Mouse (Mus musculus): ENCODE results near the gene Rtn4r. TPM values are rescaled to one million over a fixed set of nuclear protein-coding genes. Genes with fewer than 3 reads are reported as not detected.

Rtn4r gene
- total and polyA plus RNA-seq, 3 experiments: not detected

- H3K36me3 ChIP-seq (replicated peaks in 1 of 2; ENCODE audit: control insufficient read depth in 1 of 2, insufficient read depth in 1 of 2, low read length in 1 of 2): no peaks in the 10 kb centered on the region
- H3K79me2 ChIP-seq (replicated peaks; ENCODE audit: control insufficient read depth, extremely low read depth, insufficient read depth, poor library complexity, severe bottlenecking): no peaks in the 10 kb centered on the region
- H3K4me2 ChIP-seq (ENCODE audit: insufficient read depth, low read depth, poor library complexity, severe bottlenecking): no peak overlapping the region
- dilution Hi-C loops (cut with MboI; ENCODE audit: extremely low pct_ligation_motif_present, extremely low pct_unique_long_range_greater_than_20kb, low sequenced_read_pairs): no loop called here
- in situ Hi-C loops (cut with MboI; ENCODE audit: low pct_ligation_motif_present, low pct_unique_long_range_greater_than_20kb, low sequenced_read_pairs): no loop called here
- no peak overlapping the region for H3K4me3 ChIP-seq (replicated peaks in 1 of 3; ENCODE audit: low read depth in 2 of 3, low read length in 2 of 3, poor library complexity in 1 of 3)
- no peak overlapping the region for H3K9ac ChIP-seq (ENCODE audit: insufficient read depth, low read depth)
- no peak for TF ChIP-seq POLR2A (IDR thresholded peaks at IDR 0.05; ENCODE audit: low read depth, low read length)
- TF ChIP-seq MXI1 (IDR thresholded peaks at IDR 0.05; ENCODE audit: low read depth, low read length): no peak
- peak; percentile 36; the same call in 1 of the 2 replicates for TF ChIP-seq ZC3H11A (IDR thresholded peaks at IDR 0.05; ENCODE audit: low read depth, low read length)
- TF ChIP-seq CTCF (conservative IDR thresholded peaks at IDR 0.05 in 1 of 2, IDR thresholded peaks at IDR 0.05 in 1 of 2; ENCODE audit: low read depth in 2 of 2, low read length in 2 of 2): peak; percentile 41 to 94
- no peak for TF ChIP-seq MYC (IDR thresholded peaks at IDR 0.05; ENCODE audit: low read depth, low read length)
- peak; percentile 85 for TF ChIP-seq SMC3 (IDR thresholded peaks at IDR 0.05; ENCODE audit: low read depth, low read length)
- TF ChIP-seq RAD21 (IDR thresholded peaks at IDR 0.05; ENCODE audit: low read depth, low read length): peak; percentile 94
- TF ChIP-seq UBTF (IDR thresholded peaks at IDR 0.05; ENCODE audit: low read depth, low read length): no peak
- H3K4me1 ChIP-seq (ENCODE audit: control insufficient read depth in 1 of 2, insufficient read depth in 2 of 2): no peaks in the 10 kb centered on the region
- DNase-seq (ENCODE audit: extremely low read depth): peak; percentile 47
- H3K27ac ChIP-seq (ENCODE audit: insufficient read depth, low read depth): no peak overlapping the region
- H3K9me3 ChIP-seq (replicated peaks; ENCODE audit: low read length): peaks cover 31% of the 10 kb centered on the region
- H3K27me3 ChIP-seq (replicated peaks): peaks cover 80% of the 10 kb centered on the region
Measured at GRCm38 (mm10) chr16:18108221-18108966, 19.0 kb upstream of the Rtn4r start.

- Histone ChIP-seq H3K36me3 (replicated peaks in 1 of 2; ENCODE audit: control insufficient read depth in 1 of 2, insufficient read depth in 1 of 2, low read length in 1 of 2) (no peaks in the 10 kb centered on the region), H3K9me3 (replicated peaks; ENCODE audit: low read length) (peaks cover 31% of the 10 kb centered on the region)
- in situ Hi-C loops (cut with MboI; ENCODE audit: low pct_ligation_motif_present, low pct_unique_long_range_greater_than_20kb, low sequenced_read_pairs): no loop called here
Measured at GRCm38 (mm10) chr16:18111042-18111441, 16.4 kb upstream of the Rtn4r start.

GRCm38 (mm10) chr16:18116467-18116866, 11.0 kb upstream of the Rtn4r start:
- H3K9me3 ChIP-seq (replicated peaks; ENCODE audit: low read length): peaks cover 7% of the 10 kb centered on the region
- H3K4me3 ChIP-seq (replicated peaks in 1 of 3; ENCODE audit: low read depth in 2 of 3, low read length in 2 of 3, poor library complexity in 1 of 3): no peak overlapping the region
- H3K79me2 ChIP-seq (replicated peaks; ENCODE audit: control insufficient read depth, extremely low read depth, insufficient read depth, poor library complexity, severe bottlenecking): no peaks in the 10 kb centered on the region
- H3K27me3 ChIP-seq (replicated peaks): peaks cover 83% of the 10 kb centered on the region
- no peak overlapping the region for H3K27ac ChIP-seq (ENCODE audit: insufficient read depth, low read depth)
- dilution Hi-C loops (cut with MboI; ENCODE audit: extremely low pct_ligation_motif_present, extremely low pct_unique_long_range_greater_than_20kb, low sequenced_read_pairs) (no loop called here), in situ Hi-C loops (cut with MboI; ENCODE audit: low pct_ligation_motif_present, low pct_unique_long_range_greater_than_20kb, low sequenced_read_pairs) (no loop called here)
- no peaks in the 10 kb centered on the region; a peak in 1 of 4 replicates for H3K4me1 ChIP-seq (ENCODE audit: control insufficient read depth in 1 of 2, insufficient read depth in 2 of 2)
- no peak overlapping the region for H3K9ac ChIP-seq (ENCODE audit: insufficient read depth, low read depth)
- no peaks in the 10 kb centered on the region for H3K36me3 ChIP-seq (replicated peaks in 1 of 2; ENCODE audit: control insufficient read depth in 1 of 2, insufficient read depth in 1 of 2, low read length in 1 of 2)
- no peak overlapping the region for H3K4me2 ChIP-seq (ENCODE audit: insufficient read depth, low read depth, poor library complexity, severe bottlenecking)
- no peak for DNase-seq (ENCODE audit: extremely low read depth)
- no peak for TF ChIP-seq HCFC1 (IDR thresholded peaks at IDR 0.05; ENCODE audit: low read depth, low read length)
- TF ChIP-seq EP300 (IDR thresholded peaks at IDR 0.05; ENCODE audit: low read length): no peak
- TF ChIP-seq USF2 (conservative IDR thresholded peaks at IDR 0.05; ENCODE audit: low read depth, low read length): no peak
- no peak for TF ChIP-seq SMC3 (IDR thresholded peaks at IDR 0.05; ENCODE audit: low read depth, low read length)
- TF ChIP-seq ETS1 (conservative IDR thresholded peaks at IDR 0.05; ENCODE audit: low read depth, low read length): no peak
- TF ChIP-seq GABPA (IDR thresholded peaks at IDR 0.05; ENCODE audit: insufficient replicate concordance, low read depth, low read length): no peak
- no peak for TF ChIP-seq NRF1 (IDR thresholded peaks at IDR 0.05; ENCODE audit: low read depth, low read length)
- TF ChIP-seq JUN (IDR thresholded peaks at IDR 0.05; ENCODE audit: insufficient read depth, low read depth, low read length): no peak

More at GRCm38 (mm10) chr16:18111042-18111441, 16.4 kb upstream of the Rtn4r start:
- Histone ChIP-seq H3K4me2 (ENCODE audit: insufficient read depth, low read depth, poor library complexity, severe bottlenecking) (no peak overlapping the region), H3K27me3 (replicated peaks) (peaks cover 80% of the 10 kb centered on the region), H3K4me3 (replicated peaks in 1 of 3; ENCODE audit: low read depth in 2 of 3, low read length in 2 of 3, poor library complexity in 1 of 3) (no peak overlapping the region), H3K27ac (ENCODE audit: insufficient read depth, low read depth) (no peak overlapping the region), H3K79me2 (replicated peaks; ENCODE audit: control insufficient read depth, extremely low read depth, insufficient read depth, poor library complexity, severe bottlenecking) (no peaks in the 10 kb centered on the region), H3K4me1 (ENCODE audit: control insufficient read depth in 1 of 2, insufficient read depth in 2 of 2) (no peaks in the 10 kb centered on the region), H3K9ac (ENCODE audit: insufficient read depth, low read depth) (no peak overlapping the region)
- DNase-seq (ENCODE audit: extremely low read depth): no peak
- no peak for TF ChIP-seq RCOR1 (conservative IDR thresholded peaks at IDR 0.05; ENCODE audit: low read depth, low read length)
- TF ChIP-seq HCFC1 (IDR thresholded peaks at IDR 0.05; ENCODE audit: low read depth, low read length): no peak
- no peak for TF ChIP-seq ZKSCAN1 (IDR thresholded peaks at IDR 0.05; ENCODE audit: borderline replicate concordance, low read depth, low read length)
- TF ChIP-seq MAX (IDR thresholded peaks at IDR 0.05; ENCODE audit: low read length): no peak
- TF ChIP-seq MAFK (IDR thresholded peaks at IDR 0.05; ENCODE audit: insufficient replicate concordance, low read length): no peak
- TF ChIP-seq NRF1 (IDR thresholded peaks at IDR 0.05; ENCODE audit: low read depth, low read length): no peak
- no peak for TF ChIP-seq BHLHE40 (IDR thresholded peaks at IDR 0.05; ENCODE audit: low read depth, low read length)
- TF ChIP-seq PAX5 (IDR thresholded peaks at IDR 0.05; ENCODE audit: low read length): no peak
- TF ChIP-seq SIN3A (IDR thresholded peaks at IDR 0.05; ENCODE audit: low read length): no peak
- no peak for TF ChIP-seq SMC3 (IDR thresholded peaks at IDR 0.05; ENCODE audit: low read depth, low read length)
- TF ChIP-seq POLR2A (IDR thresholded peaks at IDR 0.05; ENCODE audit: low read depth, low read length): no peak
- TF ChIP-seq POLR2AphosphoS2 (IDR thresholded peaks at IDR 0.05; ENCODE audit: low read depth, low read length): no peak
- no peak for TF ChIP-seq ZNF384 (IDR thresholded peaks at IDR 0.05; ENCODE audit: low read depth, low read length)
- dilution Hi-C loops (cut with MboI; ENCODE audit: extremely low pct_ligation_motif_present, extremely low pct_unique_long_range_greater_than_20kb, low sequenced_read_pairs): no loop called here
